8 mouse cellular contexts compared by ENCODE assay signal in genomic region chr14:51738411-51739149, GRCm38 (mm10). TPM values are rescaled to one million over a fixed set of nuclear protein-coding genes. Genes with fewer than 3 reads are reported as not detected.
DNase-seq lines count a peak whose midpoint lies in the region; ATAC-seq lines count a peak whose summit lies in the region.

No protein-coding gene starts in this region.

- ATAC-seq in limb, embryonic 11.5 days (ENCODE audit: insufficient number of reproducible peaks, low FRiP score, low TSS enrichment, low read depth), result no peak
- no peak for ATAC-seq in stomach, embryonic 16.5 days (ENCODE audit: insufficient read depth, low FRiP score)
- ATAC-seq in inflammation-experienced regulatory T-cells, adult 6 months, result no peak

- no peak overlapping the region for H3K27ac ChIP-seq in limb, embryonic 11.5 days (replicated peaks; ENCODE audit: low read depth, low read length)
- no peak overlapping the region for H3K27ac ChIP-seq in stomach, embryonic 16.5 days (ENCODE audit: low read length)

- DNase-seq in testis, postnatal 10 days (ENCODE audit: low spot score), result peak; percentile 37
- no peak for DNase-seq in testis, postnatal 14 days (ENCODE audit: low spot score)
- peak; percentile 18 to 31 for DNase-seq in frontal cortex, postnatal 14 days (ENCODE audit: low spot score in 2 of 2)
- DNase-seq in limb, embryonic 11.5 days (ENCODE audit: low spot score), result peak; percentile 25
- DNase-seq in thymus, postnatal 10 days (ENCODE audit: low spot score in 2 of 2), result no peak
- no peak for DNase-seq in adrenal gland, adult 8-10 months

- H3K27me3 ChIP-seq in limb, embryonic 11.5 days (ENCODE audit: control insufficient read depth, insufficient read depth, low read length), result peaks cover 33% of the 10 kb centered on the region
- peaks cover 33% of the 10 kb centered on the region for H3K27me3 ChIP-seq in stomach, embryonic 16.5 days (ENCODE audit: control insufficient read depth, insufficient read depth, low read length)

- H3K9me3 ChIP-seq in limb, embryonic 11.5 days (ENCODE audit: control insufficient read depth, low read length), result no peaks in the 10 kb centered on the region
- H3K9me3 ChIP-seq in stomach, embryonic 16.5 days (replicated peaks; ENCODE audit: control insufficient read depth, low read length), result no peaks in the 10 kb centered on the region

- H3K4me3 ChIP-seq in limb, embryonic 11.5 days (ENCODE audit: low read depth, low read length), result peak overlapping the region; percentile 6; the same call in 1 of the 2 replicates
- H3K4me3 ChIP-seq in stomach, embryonic 16.5 days (replicated peaks; ENCODE audit: low read length), result no peak overlapping the region; the same call in 1 of the 2 replicates

- 4% methylated on average over 29 of the region's 29 CpGs for WGBS in limb, embryonic 11.5 days
- WGBS in stomach, embryonic 16.5 days, result 3% methylated on average over 29 of the region's 29 CpGs

- H3K36me3 ChIP-seq in limb, embryonic 11.5 days (ENCODE audit: control insufficient read depth, insufficient read depth, low read length), result no peaks in the 10 kb centered on the region
- H3K36me3 ChIP-seq in stomach, embryonic 16.5 days (ENCODE audit: control insufficient read depth, insufficient read depth, low read length), result no peaks in the 10 kb centered on the region

- peak overlapping the region; percentile 17; the same call in 1 of the 2 replicates for H3K4me2 ChIP-seq in limb, embryonic 11.5 days (ENCODE audit: low read depth, severe bottlenecking)
- H3K4me2 ChIP-seq in stomach, embryonic 16.5 days (ENCODE audit: low read depth, low read length), result peak overlapping the region; percentile 15; the same call in 1 of the 2 replicates

- H3K9ac ChIP-seq in limb, embryonic 11.5 days (ENCODE audit: low read length), result no peak overlapping the region
- no peak overlapping the region for H3K9ac ChIP-seq in stomach, embryonic 16.5 days (ENCODE audit: low read length)

- no peaks in the 10 kb centered on the region for H3K4me1 ChIP-seq in limb, embryonic 11.5 days (ENCODE audit: control insufficient read depth, insufficient read depth, low read length)
- H3K4me1 ChIP-seq in stomach, embryonic 16.5 days (ENCODE audit: control insufficient read depth, insufficient read depth, low read length), result peaks cover 3% of the 10 kb centered on the region

RNA-seq across cellular contexts. Expression of gene Gm5800, which starts 21.6 kb away (rescaled TPM):
- polyA plus RNA-seq in limb, embryonic 11.5 days (2014; fragmentation: Nextera tagmentation; extraction: Ambion mirVana), result not detected in 2 replicates
- polyA plus RNA-seq in stomach, embryonic 16.5 days (2015; fragmentation: Nextera tagmentation; extraction: Ambion mirVana), result not detected in 2 replicates
- not detected for total RNA-seq in adrenal gland, adult 8-10 months (2022)
- polyA plus RNA-seq in inflammation-experienced regulatory T-cells, adult 6 months (2017; shearing (Covaris generic)), result not detected

RNA-seq across cellular contexts. Expression of gene Ang4, which starts 34.8 kb away (rescaled TPM):
- polyA plus RNA-seq in limb, embryonic 11.5 days (2014; fragmentation: Nextera tagmentation; extraction: Ambion mirVana), result not detected in 2 replicates
- 0.66 TPM in 1 of 2 replicates, not detected in the other for polyA plus RNA-seq in stomach, embryonic 16.5 days (2015; fragmentation: Nextera tagmentation; extraction: Ambion mirVana)
- not detected for total RNA-seq in adrenal gland, adult 8-10 months (2022)
- not detected for polyA plus RNA-seq in inflammation-experienced regulatory T-cells, adult 6 months (2017; shearing (Covaris generic))

RNA-seq across cellular contexts. Expression of gene Gm17079, which starts 43.3 kb away (rescaled TPM):
- not detected in 2 replicates for polyA plus RNA-seq in limb, embryonic 11.5 days (2014; fragmentation: Nextera tagmentation; extraction: Ambion mirVana)
- polyA plus RNA-seq in stomach, embryonic 16.5 days (2015; fragmentation: Nextera tagmentation; extraction: Ambion mirVana), result not detected in 2 replicates
- total RNA-seq in adrenal gland, adult 8-10 months (2022), result not detected
- not detected for polyA plus RNA-seq in inflammation-experienced regulatory T-cells, adult 6 months (2017; shearing (Covaris generic))

Comparison
In these comparisons a context has a peak if more than half of its experiments do, and no peak if none do; other contexts are left out.
1. DNase-seq: peak in testis, postnatal 10 days (single experiment), frontal cortex, postnatal 14 days (2 of 2) and limb, embryonic 11.5 days (single experiment); none in testis, postnatal 14 days (single experiment), thymus, postnatal 10 days (0 of 2) and adrenal gland, adult 8-10 months (single experiment).